Mouse (Mus musculus) olfactory bulb, adult 2 months (tissue): ENCODE measurements around the gene Inava. TPM values are rescaled to one million over a fixed set of nuclear protein-coding genes. Genes with fewer than 3 reads are reported as not detected.

ENCODE experiments used
- H3K27ac ChIP-seq: fragments of 200-500 bp; 2 replicates; pipeline ENCODE4 v1.5.1; 2012; ENCODE audit warnings: low read depth, low read length; ENCODE audit not compliant: insufficient read depth
- H3K4me1 ChIP-seq: fragments of 200-500 bp; 2 replicates; pipeline ENCODE4 v1.6.1; 2012; ENCODE audit warnings: low read length; ENCODE audit not compliant: control insufficient read depth, insufficient read depth
- H3K4me3 ChIP-seq: fragments of 200-500 bp; 2 replicates; pipeline ENCODE4 v1.5.1; 2012; ENCODE audit warnings: mild to moderate bottlenecking, low read depth, low read length, moderate library complexity; ENCODE audit not compliant: insufficient read depth
- CTCF ChIP-seq: fragments of 200-500 bp; IDR thresholded peaks from 2 replicates; pipeline ENCODE4 v1.5.1; 2012; ENCODE audit warnings: low read depth, mild to moderate bottlenecking, low read length, moderate library complexity; ENCODE audit not compliant: insufficient read depth
- POLR2A ChIP-seq: fragments of 200-500 bp; IDR thresholded peaks from 2 replicates; pipeline ENCODE4 v1.6.1; 2012; ENCODE audit warnings: mild to moderate bottlenecking, low read depth, low read length, moderate library complexity; ENCODE audit not compliant: insufficient read depth
- WGBS: fragments of 180-500 bp; shearing (Covaris S2); methylation state at CpG from one replicate; pipeline ENCODE4 v1.1.7; 2018; 5-methylcytosine and 5-hydroxymethylcytosine counted together
- polyA plus RNA-seq: library from polyadenylated mRNA; stranded (reverse); fragments of >200 nt; gene quantifications from 2 replicates; pipeline ENCODE4 v1.2.4, GENCODE M21; 2012; ENCODE audit warnings: low replicate concordance; ENCODE audit not compliant: missing spikeins, insufficient read depth, insufficient read length

Gene Inava
- polyA plus RNA-seq, 1 experiment: not detected

DNA sequence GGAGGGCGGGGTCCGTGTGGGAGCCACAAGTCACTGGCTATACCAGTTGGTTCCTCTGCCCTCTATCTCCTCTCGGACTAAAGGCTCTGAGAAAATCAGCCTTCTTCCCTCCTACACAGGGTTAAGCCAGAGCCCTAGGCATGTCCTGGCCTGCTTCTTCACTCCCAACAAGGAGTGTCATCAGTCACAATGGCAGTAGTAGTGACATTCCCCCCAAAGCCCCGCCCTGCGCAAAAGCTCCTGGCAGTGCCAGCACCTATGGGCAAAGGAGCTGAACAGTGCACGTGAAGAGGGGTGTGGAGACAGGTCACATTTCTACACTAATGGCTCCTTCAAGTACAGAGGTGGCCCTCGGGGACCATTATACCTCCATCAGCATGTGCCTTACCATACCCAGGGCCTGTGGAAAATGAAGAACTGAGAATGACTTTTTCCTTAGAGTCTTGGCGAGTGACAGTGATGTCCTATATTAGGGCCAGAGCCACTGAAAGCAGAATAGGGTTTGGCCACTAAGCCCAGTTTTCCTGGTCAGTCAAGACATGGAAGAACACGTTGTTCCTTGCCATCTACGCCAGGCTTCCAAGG is 10.2 kb downstream of the Inava start:
- no peak for TF ChIP-seq CTCF
- no peak for TF ChIP-seq POLR2A
- Histone ChIP-seq H3K4me1 (peaks cover 7% of the 10 kb centered on the region), H3K4me3 (no peak overlapping the region), H3K27ac (no peak overlapping the region)
- WGBS: 93% methylated on average over 10 of the region's 10 CpGs

GRCm38 (mm10) chr1:136222386-136222785 is 11.7 kb downstream of the Inava start:
- no peak overlapping the region for H3K4me3 ChIP-seq
- no peak for TF ChIP-seq POLR2A
- H3K27ac ChIP-seq: no peak overlapping the region
- H3K4me1 ChIP-seq: no peaks in the 10 kb centered on the region
- WGBS: 90% methylated on average over 10 of the region's 10 CpGs

GRCm38 (mm10) chr1:136220037-136220871 is 13.8 kb downstream of the Inava start:
- TF ChIP-seq CTCF (no peak), POLR2A (no peak)
- no peak overlapping the region for H3K27ac ChIP-seq
- 75% methylated on average over 10 of the region's 10 CpGs for WGBS
- no peak overlapping the region for H3K4me3 ChIP-seq
- H3K4me1 ChIP-seq: no peaks in the 10 kb centered on the region

GRCm38 (mm10) chr1:136214304-136214703 is 19.8 kb downstream of the Inava start:
- H3K4me3 ChIP-seq: no peak overlapping the region
- WGBS: 84% methylated on average over 15 of the region's 15 CpGs
- TF ChIP-seq CTCF (no peak), POLR2A (no peak)
- H3K4me1 ChIP-seq: no peaks in the 10 kb centered on the region
- H3K27ac ChIP-seq: no peak overlapping the region

GRCm38 (mm10) chr1:136212803-136213202 is 21.3 kb downstream of the Inava start, which contains the start of gene Mroh3:
Mroh3 (minus strand) TSS chr1:136212828.
- H3K27ac ChIP-seq: no peak within 1 kb of the TSS
- H3K4me3 ChIP-seq: no peak within 1 kb of the TSS
- WGBS: 52% methylated on average over 3 of the region's 3 CpGs
- TF ChIP-seq CTCF: peak; percentile 44; the same call in 1 of the 2 replicates
- TF ChIP-seq POLR2A: no peak
- H3K4me1 ChIP-seq: no peaks in the 10 kb centered on the region

DNA sequence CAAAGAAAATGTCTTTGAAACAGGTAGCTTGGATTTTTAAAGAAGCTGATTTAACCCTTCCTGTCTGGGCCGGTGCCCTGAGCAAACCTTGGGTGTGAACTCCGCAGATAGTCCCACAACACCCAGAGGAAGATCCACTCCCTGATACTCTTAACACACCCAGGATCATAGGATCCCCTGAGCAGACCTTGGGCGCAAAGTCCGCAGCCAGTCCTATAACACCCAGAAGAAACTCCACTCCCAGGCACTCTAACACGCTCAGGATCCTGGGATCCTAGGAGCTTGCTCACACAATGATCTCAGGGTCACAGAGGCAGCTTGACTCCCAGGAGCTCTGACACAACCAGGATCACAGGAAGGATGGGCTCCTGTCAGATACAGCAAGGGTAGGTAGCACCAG is 44.0 kb downstream of the Inava start:
- TF ChIP-seq POLR2A (no peak), CTCF (no peak)
- 94% methylated on average over 5 of the region's 5 CpGs for WGBS
- H3K4me1 ChIP-seq: no peaks in the 10 kb centered on the region
- H3K27ac ChIP-seq: no peak overlapping the region
- H3K4me3 ChIP-seq: no peak overlapping the region

GRCm38 (mm10) chr1:136179511-136180001 is 54.5 kb downstream of the Inava start:
- WGBS: 52% methylated on average over 2 of the region's 2 CpGs
- peaks cover 15% of the 10 kb centered on the region for H3K4me1 ChIP-seq

GRCm38 (mm10) chr1:136178741-136179140 is 55.3 kb downstream of the Inava start:
- TF ChIP-seq CTCF (no peak), POLR2A (no peak)
- WGBS: 64% methylated on average over 6 of the region's 6 CpGs
- Histone ChIP-seq H3K4me3 (no peak overlapping the region), H3K4me1 (peaks cover 22% of the 10 kb centered on the region), H3K27ac (no peak overlapping the region)

More at GRCm38 (mm10) chr1:136179511-136180001, 54.5 kb downstream of the Inava start:
- Histone ChIP-seq H3K4me3 (no peak overlapping the region), H3K27ac (no peak overlapping the region)
- TF ChIP-seq POLR2A (no peak), CTCF (no peak)

GRCm38 (mm10) chr1:136177085-136177484 is 57.0 kb downstream of the Inava start:
- Histone ChIP-seq H3K4me1 (peaks cover 23% of the 10 kb centered on the region), H3K27ac (no peak overlapping the region), H3K4me3 (no peak overlapping the region)
- 55% methylated on average over 2 of the region's 2 CpGs for WGBS
- no peak for TF ChIP-seq POLR2A
- TF ChIP-seq CTCF: no peak

DNA sequence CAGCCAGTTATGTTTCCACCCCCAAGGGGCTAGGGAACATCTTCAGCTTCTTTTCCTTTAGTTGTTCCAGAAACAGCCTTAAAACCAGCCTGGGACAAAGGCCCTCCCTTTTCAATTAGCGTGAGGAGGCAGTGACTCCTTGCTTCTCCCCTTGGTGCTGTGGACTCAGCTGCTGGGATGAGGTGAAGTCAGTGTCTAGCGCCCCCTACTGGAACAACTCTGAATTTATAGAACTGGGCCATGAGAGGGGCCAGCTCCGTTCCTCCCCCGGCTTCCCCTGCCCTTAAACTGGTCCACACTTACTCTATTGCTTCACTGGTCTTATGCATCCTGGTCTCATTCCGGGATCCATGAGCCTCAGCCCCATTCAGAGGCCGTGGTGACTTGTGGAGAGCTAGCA is 58.9 kb downstream of the Inava start:
- H3K27ac ChIP-seq: no peak overlapping the region
- no peak overlapping the region for H3K4me3 ChIP-seq
- 27% methylated on average over 6 of the region's 6 CpGs for WGBS
- TF ChIP-seq POLR2A (no peak), CTCF (peak; percentile 51)
- peaks cover 25% of the 10 kb centered on the region for H3K4me1 ChIP-seq
